Mouse (Mus musculus) right cerebral cortex, postnatal 25 days (tissue): ENCODE measurements around the gene Cyp27b1.
"Not testable (repeated sequence)": the region's sequence is repeated elsewhere in the genome, so short reads cannot be mapped to it uniquely, and the experiment has no call there.

Source experiments
- DNase-seq: peaks from one replicate; pipeline ENCODE4 v3.0.0; 2022

The Cyp27b1 gene

GRCm38 (mm10) chr10:127071203-127071602, 23.2 kb downstream of the Cyp27b1 start:
- no peak for DNase-seq

GRCm38 (mm10) chr10:127072270-127072669, 24.2 kb downstream of the Cyp27b1 start:
- not testable (repeated sequence) for DNase-seq

GRCm38 (mm10) chr10:127072969-127073368, 24.9 kb downstream of the Cyp27b1 start:
- DNase-seq: not testable (repeated sequence)

GRCm38 (mm10) chr10:127073981-127074380, 25.9 kb downstream of the Cyp27b1 start:
- DNase-seq: no peak

- no peak for DNase-seq
Observed at GRCm38 (mm10) chr10:127075080-127075479, 27.0 kb downstream of the Cyp27b1 start, which contains the start of gene Agap2. Agap2 (plus strand) TSS chr10:127075284.

- no peak for DNase-seq
Observed at GRCm38 (mm10) chr10:127075651-127076050, 27.6 kb downstream of the Cyp27b1 start.

GRCm38 (mm10) chr10:127076082-127076481, 28.0 kb downstream of the Cyp27b1 start:
- no peak for DNase-seq

- DNase-seq: peak; percentile 50
Observed at GRCm38 (mm10) chr10:127077515-127077914, 29.5 kb downstream of the Cyp27b1 start.

GRCm38 (mm10) chr10:127078001-127078676, 30.1 kb downstream of the Cyp27b1 start:
- peak; percentile 61 for DNase-seq

- DNase-seq: peak; percentile 60
Observed at GRCm38 (mm10) chr10:127078677-127079575, 30.9 kb downstream of the Cyp27b1 start.

GRCm38 (mm10) chr10:127079665-127080391, 31.8 kb downstream of the Cyp27b1 start:
- peak; percentile 54 for DNase-seq

- peak; percentile 70 for DNase-seq
Observed at GRCm38 (mm10) chr10:127080901-127081780, 33.1 kb downstream of the Cyp27b1 start.

- no peak for DNase-seq
Observed at GRCm38 (mm10) chr10:127081996-127082620, 34.1 kb downstream of the Cyp27b1 start.

- DNase-seq: no peak
Observed at GRCm38 (mm10) chr10:127083292-127083914, 35.4 kb downstream of the Cyp27b1 start.

GRCm38 (mm10) chr10:127083915-127084306, 35.9 kb downstream of the Cyp27b1 start:
- DNase-seq: no peak

GRCm38 (mm10) chr10:127085052-127085451, 37.0 kb downstream of the Cyp27b1 start:
- DNase-seq: no peak

GRCm38 (mm10) chr10:127085633-127086032, 37.6 kb downstream of the Cyp27b1 start:
- no peak for DNase-seq

GRCm38 (mm10) chr10:127090560-127091411, 42.7 kb downstream of the Cyp27b1 start:
- DNase-seq: peak; percentile 55

- peak; percentile 60 for DNase-seq
Observed at GRCm38 (mm10) chr10:127091507-127092396, 43.7 kb downstream of the Cyp27b1 start.
